Mouse (Mus musculus) megakaryocyte, embryonic 14.5 days (primary cell): ENCODE results near the gene Fkbp15.

Experiments used
- FLI1 ChIP-seq: IDR thresholded peaks from 2 replicates; pipeline ENCODE4 v1.6.1; 2012; ENCODE audit warnings: low read length, inconsistent platforms, mixed read lengths
- GATA1 ChIP-seq: IDR thresholded peaks from 3 replicates; pipeline ENCODE4 v1.6.1; 2012; ENCODE audit warnings: mixed read lengths, low read length, inconsistent platforms, borderline replicate concordance

DNA sequence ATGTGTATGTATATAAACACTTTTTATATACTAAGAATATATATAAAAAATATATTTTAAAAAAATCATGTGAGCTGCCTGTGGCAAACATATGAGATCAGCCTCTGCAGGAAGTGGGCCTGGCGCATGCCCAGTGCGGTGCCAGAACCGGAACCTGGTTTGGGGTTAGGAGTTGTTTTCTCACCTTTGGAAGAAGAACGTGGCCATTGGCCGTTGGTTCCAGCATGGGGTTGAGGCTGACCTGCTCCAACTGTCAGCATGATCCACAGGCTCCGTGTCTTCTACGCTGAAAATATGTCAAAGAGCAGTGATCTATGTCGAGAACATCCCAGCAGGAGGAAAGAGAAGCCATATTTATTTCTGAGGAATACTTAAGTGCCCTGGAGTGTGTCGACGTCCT, 86.4 kb downstream of the Fkbp15 start:
- TF ChIP-seq GATA1 (no peak), FLI1 (no peak)
